Mouse (Mus musculus) forebrain, embryonic 10.5 days (tissue): ENCODE measurements at regions not wholly inside any gene's neighbourhood (a gene's known extent, or its start where the extent isn't known, plus 50 kb on each side); places are given as distances from the start of the nearest gene placed in this dataset.

Experiments
- DNase-seq: peaks from one replicate; pipeline ENCODE4 v3.0.0-alpha.2; 2017; ENCODE audit warnings: low spot score; ENCODE audit errors: extremely low spot score
- H3K27ac ChIP-seq: fragments of 300-500 bp; sonication (generic); 2 replicates; pipeline ENCODE4 v1.5.1; 2016; ENCODE audit warnings: mild to moderate bottlenecking
- H3K27me3 ChIP-seq: fragments of 300-500 bp; sonication (generic); 2 replicates; pipeline ENCODE4 v1.6.1; 2016; ENCODE audit warnings: mild to moderate bottlenecking; ENCODE audit not compliant: poor library complexity, severe bottlenecking
- H3K36me3 ChIP-seq: fragments of 300-500 bp; sonication (generic); replicated peaks from 2 replicates; pipeline ENCODE4 v1.6.1; 2016; ENCODE audit warnings: mild to moderate bottlenecking, moderate library complexity
- H3K4me1 ChIP-seq: fragments of 300-500 bp; sonication (generic); 2 replicates; pipeline ENCODE4 v1.6.1; 2016
- H3K4me3 ChIP-seq: fragments of 300-500 bp; sonication (generic); 2 replicates; pipeline ENCODE4 v1.5.1; 2016; ENCODE audit warnings: mild to moderate bottlenecking, moderate library complexity
- H3K9me3 ChIP-seq: fragments of 300-500 bp; sonication (generic); 2 replicates; pipeline ENCODE4 v1.6.1; 2016; ENCODE audit warnings: mild to moderate bottlenecking, moderate library complexity
- WGBS: fragments of 180-500 bp; shearing (Covaris S2); methylation state at CpG from one replicate; pipeline ENCODE4 v1.1.7; 2016; 5-methylcytosine and 5-hydroxymethylcytosine counted together

- WGBS, result 93% methylated on average over 3 of the region's 3 CpGs
- H3K9me3 ChIP-seq, result no peaks in the 10 kb centered on the region
- H3K4me1 ChIP-seq, result peaks cover 12% of the 10 kb centered on the region; the same call in 1 of the 2 replicates
- H3K27ac ChIP-seq, result no peak overlapping the region
- no peak for DNase-seq
- H3K4me3 ChIP-seq, result no peak overlapping the region
- no peaks in the 10 kb centered on the region for H3K36me3 ChIP-seq
- H3K27me3 ChIP-seq, result no peaks in the 10 kb centered on the region
Observed at GRCm38 (mm10) chr10:21790991-21791390, 91.0 kb upstream of the Sgk1 start.

- H3K4me3 ChIP-seq, result no peak overlapping the region
- no peaks in the 10 kb centered on the region for H3K36me3 ChIP-seq
- H3K27ac ChIP-seq, result no peak overlapping the region
- H3K27me3 ChIP-seq, result no peaks in the 10 kb centered on the region
- no peak for DNase-seq
- WGBS, result 42% methylated on average over 10 of the region's 10 CpGs
- peaks cover 12% of the 10 kb centered on the region; the same call in 1 of the 2 replicates for H3K4me1 ChIP-seq
- H3K9me3 ChIP-seq, result no peaks in the 10 kb centered on the region
Observed at GRCm38 (mm10) chr10:21792431-21792830, 89.6 kb upstream of the Sgk1 start.

DNA sequence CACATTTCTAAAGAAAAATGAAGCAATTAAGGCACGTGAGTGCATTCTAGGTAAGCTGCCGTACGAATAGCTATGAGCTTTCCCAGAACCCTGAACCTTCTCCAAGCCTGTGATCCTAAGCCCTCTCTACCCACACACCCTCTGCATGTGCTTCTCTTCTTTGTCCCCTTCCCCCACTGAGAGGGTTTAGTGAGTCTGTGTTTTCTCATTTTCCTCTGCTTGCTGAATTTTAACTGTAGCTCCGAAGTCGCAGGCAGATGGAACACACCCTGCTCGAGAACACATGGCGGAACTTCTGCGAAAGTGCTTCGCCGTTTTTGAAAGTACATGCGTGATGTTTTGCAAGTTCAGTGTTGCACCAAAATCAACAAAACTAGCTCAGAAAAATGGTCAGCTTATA, 88.3 kb upstream of the Sgk1 start:
- 91% methylated on average over 11 of the region's 11 CpGs for WGBS
- H3K4me1 ChIP-seq, result peaks cover 12% of the 10 kb centered on the region; the same call in 1 of the 2 replicates
- no peak for DNase-seq
- no peaks in the 10 kb centered on the region for H3K36me3 ChIP-seq
- H3K9me3 ChIP-seq, result no peaks in the 10 kb centered on the region
- H3K27ac ChIP-seq, result no peak overlapping the region
- no peak overlapping the region for H3K4me3 ChIP-seq
- no peaks in the 10 kb centered on the region for H3K27me3 ChIP-seq

GRCm38 (mm10) chr10:21796386-21796785, 85.6 kb upstream of the Sgk1 start:
- Histone ChIP-seq H3K36me3 (no peaks in the 10 kb centered on the region), H3K27ac (no peak overlapping the region), H3K9me3 (no peaks in the 10 kb centered on the region), H3K4me1 (peaks cover 6% of the 10 kb centered on the region; the same call in 1 of the 2 replicates), H3K27me3 (no peaks in the 10 kb centered on the region), H3K4me3 (no peak overlapping the region)
- WGBS, result 94% methylated on average over 4 of the region's 4 CpGs
- DNase-seq, result no peak

- DNase-seq, result no peak
- Histone ChIP-seq H3K36me3 (no peaks in the 10 kb centered on the region), H3K4me1 (no peaks in the 10 kb centered on the region), H3K4me3 (no peak overlapping the region), H3K9me3 (no peaks in the 10 kb centered on the region), H3K27me3 (no peaks in the 10 kb centered on the region), H3K27ac (no peak overlapping the region)
- 86% methylated on average over 6 of the region's 6 CpGs for WGBS
Observed at GRCm38 (mm10) chr10:21798103-21798502, 83.9 kb upstream of the Sgk1 start.

GRCm38 (mm10) chr10:21801556-21801955, 80.4 kb upstream of the Sgk1 start:
- no peaks in the 10 kb centered on the region for H3K27me3 ChIP-seq
- DNase-seq, result no peak
- no peaks in the 10 kb centered on the region for H3K4me1 ChIP-seq
- H3K36me3 ChIP-seq, result no peaks in the 10 kb centered on the region
- 90% methylated on average over 5 of the region's 5 CpGs for WGBS
- H3K4me3 ChIP-seq, result no peak overlapping the region
- H3K27ac ChIP-seq, result no peak overlapping the region
- no peaks in the 10 kb centered on the region; the same call in 1 of the 2 replicates for H3K9me3 ChIP-seq

GRCm38 (mm10) chr10:21803184-21803583, 78.8 kb upstream of the Sgk1 start:
- Histone ChIP-seq H3K36me3 (no peaks in the 10 kb centered on the region), H3K27ac (no peak overlapping the region), H3K4me3 (no peak overlapping the region), H3K4me1 (peaks cover 4% of the 10 kb centered on the region), H3K27me3 (no peaks in the 10 kb centered on the region), H3K9me3 (no peaks in the 10 kb centered on the region; the same call in 1 of the 2 replicates)
- no peak for DNase-seq

GRCm38 (mm10) chr10:21804761-21805160, 77.2 kb upstream of the Sgk1 start:
- H3K4me1 ChIP-seq, result peaks cover 5% of the 10 kb centered on the region
- no peak for DNase-seq
- WGBS, result 89% methylated on average over 2 of the region's 2 CpGs

DNA sequence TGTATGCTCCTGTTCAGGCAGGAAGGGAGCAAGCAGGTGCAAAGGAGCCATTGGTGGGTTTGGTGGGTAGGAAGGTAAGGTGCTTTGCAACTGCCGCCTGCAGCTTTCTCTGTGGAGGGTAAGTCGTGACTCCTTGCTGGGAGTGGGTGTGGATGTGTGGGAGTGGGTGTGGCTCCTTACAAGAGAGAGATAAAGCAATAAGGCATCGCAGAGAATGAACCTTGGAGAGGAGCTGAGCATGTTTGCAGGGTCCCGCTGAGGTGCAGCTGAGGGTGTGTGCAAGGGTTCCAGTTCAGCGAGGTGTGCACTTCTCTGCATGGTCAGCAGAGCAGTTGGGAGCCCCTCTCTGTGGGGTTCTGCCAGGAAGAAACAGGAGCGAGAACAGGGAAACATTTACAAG, 76.4 kb upstream of the Sgk1 start:
- Histone ChIP-seq H3K27ac (no peak overlapping the region), H3K4me3 (no peak overlapping the region), H3K27me3 (no peaks in the 10 kb centered on the region), H3K36me3 (no peaks in the 10 kb centered on the region), H3K4me1 (peaks cover 5% of the 10 kb centered on the region), H3K9me3 (no peaks in the 10 kb centered on the region; the same call in 1 of the 2 replicates)
- WGBS, result 68% methylated on average over 6 of the region's 6 CpGs
- no peak for DNase-seq

More at GRCm38 (mm10) chr10:21804761-21805160, 77.2 kb upstream of the Sgk1 start:
- no peaks in the 10 kb centered on the region for H3K36me3 ChIP-seq
- no peaks in the 10 kb centered on the region for H3K27me3 ChIP-seq
- no peak overlapping the region for H3K4me3 ChIP-seq
- no peaks in the 10 kb centered on the region; the same call in 1 of the 2 replicates for H3K9me3 ChIP-seq
- no peak overlapping the region for H3K27ac ChIP-seq

- H3K4me3 ChIP-seq, result no peak overlapping the region
- H3K4me1 ChIP-seq, result peaks cover 5% of the 10 kb centered on the region
- no peaks in the 10 kb centered on the region; the same call in 1 of the 2 replicates for H3K9me3 ChIP-seq
- no peaks in the 10 kb centered on the region for H3K27me3 ChIP-seq
- H3K27ac ChIP-seq, result no peak overlapping the region
- DNase-seq, result no peak
- 95% methylated on average over 4 of the region's 4 CpGs for WGBS
- no peaks in the 10 kb centered on the region for H3K36me3 ChIP-seq
Observed at GRCm38 (mm10) chr10:21806716-21807115, 75.3 kb upstream of the Sgk1 start.

GRCm38 (mm10) chr10:21819686-21820085, 62.3 kb upstream of the Sgk1 start:
- H3K4me3 ChIP-seq, result no peak overlapping the region
- no peaks in the 10 kb centered on the region for H3K36me3 ChIP-seq
- DNase-seq, result no peak
- WGBS, result 84% methylated on average over 3 of the region's 3 CpGs
- no peaks in the 10 kb centered on the region for H3K9me3 ChIP-seq
- H3K27me3 ChIP-seq, result no peaks in the 10 kb centered on the region
- H3K27ac ChIP-seq, result no peak overlapping the region
- peaks cover 15% of the 10 kb centered on the region for H3K4me1 ChIP-seq

DNA sequence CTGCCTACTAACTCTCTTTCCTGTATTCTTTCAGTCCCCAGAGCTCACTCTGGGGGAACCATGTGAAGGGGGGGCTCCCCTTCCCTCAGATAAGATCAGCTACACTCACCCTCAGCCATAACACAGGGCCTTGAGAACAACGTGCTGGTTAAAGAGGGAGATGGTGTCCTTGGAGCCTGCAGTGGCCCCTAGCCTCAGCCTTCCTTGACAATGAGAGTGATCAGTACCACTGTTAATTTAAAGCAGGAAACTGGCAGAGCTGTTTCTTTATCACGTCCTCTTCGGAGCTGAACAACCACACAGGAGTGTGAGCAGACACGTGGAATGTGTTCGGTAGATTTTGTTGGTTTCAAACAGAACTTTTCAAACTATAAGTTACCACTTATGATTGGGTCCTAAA, 60.6 kb upstream of the Sgk1 start:
- no peaks in the 10 kb centered on the region for H3K27me3 ChIP-seq
- H3K9me3 ChIP-seq, result no peaks in the 10 kb centered on the region
- H3K36me3 ChIP-seq, result no peaks in the 10 kb centered on the region
- H3K4me1 ChIP-seq, result peaks cover 15% of the 10 kb centered on the region
- H3K27ac ChIP-seq, result no peak overlapping the region
- no peak overlapping the region for H3K4me3 ChIP-seq
- 76% methylated on average over 5 of the region's 5 CpGs for WGBS
- DNase-seq, result no peak

DNA sequence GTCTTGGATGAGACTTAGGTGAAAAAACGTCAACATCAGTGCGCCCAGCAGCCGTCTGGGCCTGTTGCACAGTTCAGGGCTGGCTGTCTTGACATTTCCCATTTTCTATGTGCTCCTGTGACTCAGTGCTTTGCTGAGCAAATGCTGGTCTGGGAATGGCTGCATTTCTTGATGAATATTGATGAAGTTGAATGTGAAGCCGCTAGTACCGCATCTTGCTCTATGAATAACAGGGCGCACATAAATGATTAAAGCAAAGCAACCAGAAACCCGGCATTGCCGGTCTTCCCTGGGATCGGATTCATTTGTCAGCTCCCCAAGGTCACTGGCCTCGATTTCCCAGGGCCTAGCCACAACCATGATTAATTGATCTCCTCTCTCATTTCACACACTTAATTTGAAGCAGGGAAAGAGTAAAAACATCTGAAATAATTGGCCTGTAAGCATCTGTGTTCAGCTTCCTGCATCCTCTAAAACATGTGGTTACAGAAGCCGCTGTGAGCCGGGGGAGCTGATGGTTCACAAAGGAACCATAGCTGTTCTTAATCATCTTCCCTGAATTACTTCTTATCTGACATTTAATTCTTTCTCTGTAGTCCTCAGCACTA, 57.5 kb upstream of the Sgk1 start:
- Histone ChIP-seq H3K4me1 (peaks cover 34% of the 10 kb centered on the region), H3K4me3 (no peak overlapping the region), H3K27ac (no peak overlapping the region), H3K9me3 (no peaks in the 10 kb centered on the region), H3K36me3 (no peaks in the 10 kb centered on the region), H3K27me3 (0 out of 2 replicates have a peak, but pooled peaks cover 3% of the 10 kb centered on the region)
- WGBS, result 66% methylated on average over 12 of the region's 12 CpGs
- DNase-seq, result no peak
